Mouse (Mus musculus) ovary, postnatal 36 days (tissue): ENCODE results near the gene Unc45a.

Experiments
- DNase-seq: peaks from one replicate; pipeline ENCODE4 v3.0.0; 2022; ENCODE audit warnings: low spot score, mixed read lengths

The Unc45a gene

DNA sequence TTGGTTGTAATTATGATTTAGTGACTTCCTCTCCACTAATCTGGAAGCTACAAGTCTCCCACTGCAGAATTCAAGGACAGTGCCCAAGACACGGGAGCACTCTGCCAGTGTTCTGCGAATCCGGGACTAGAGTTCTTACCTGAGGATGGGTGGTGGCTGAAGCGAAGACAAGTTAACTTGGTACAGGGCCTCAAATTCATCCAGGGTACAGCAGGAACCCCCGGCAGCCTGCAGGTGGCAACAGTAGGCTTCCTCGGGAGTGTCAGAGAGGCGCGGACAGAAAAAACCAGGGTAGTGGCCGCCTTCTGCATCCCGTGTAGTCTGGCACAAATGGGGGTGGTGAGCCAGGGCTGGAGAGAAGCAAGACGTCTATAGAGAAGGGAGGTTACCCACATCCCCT is at the start of gene Unc45a:
Gene Unc45a (minus strand): TSS at position 213 of the 400 bp plus-strand sequence.
- DNase-seq, result peak; percentile 72

DNA sequence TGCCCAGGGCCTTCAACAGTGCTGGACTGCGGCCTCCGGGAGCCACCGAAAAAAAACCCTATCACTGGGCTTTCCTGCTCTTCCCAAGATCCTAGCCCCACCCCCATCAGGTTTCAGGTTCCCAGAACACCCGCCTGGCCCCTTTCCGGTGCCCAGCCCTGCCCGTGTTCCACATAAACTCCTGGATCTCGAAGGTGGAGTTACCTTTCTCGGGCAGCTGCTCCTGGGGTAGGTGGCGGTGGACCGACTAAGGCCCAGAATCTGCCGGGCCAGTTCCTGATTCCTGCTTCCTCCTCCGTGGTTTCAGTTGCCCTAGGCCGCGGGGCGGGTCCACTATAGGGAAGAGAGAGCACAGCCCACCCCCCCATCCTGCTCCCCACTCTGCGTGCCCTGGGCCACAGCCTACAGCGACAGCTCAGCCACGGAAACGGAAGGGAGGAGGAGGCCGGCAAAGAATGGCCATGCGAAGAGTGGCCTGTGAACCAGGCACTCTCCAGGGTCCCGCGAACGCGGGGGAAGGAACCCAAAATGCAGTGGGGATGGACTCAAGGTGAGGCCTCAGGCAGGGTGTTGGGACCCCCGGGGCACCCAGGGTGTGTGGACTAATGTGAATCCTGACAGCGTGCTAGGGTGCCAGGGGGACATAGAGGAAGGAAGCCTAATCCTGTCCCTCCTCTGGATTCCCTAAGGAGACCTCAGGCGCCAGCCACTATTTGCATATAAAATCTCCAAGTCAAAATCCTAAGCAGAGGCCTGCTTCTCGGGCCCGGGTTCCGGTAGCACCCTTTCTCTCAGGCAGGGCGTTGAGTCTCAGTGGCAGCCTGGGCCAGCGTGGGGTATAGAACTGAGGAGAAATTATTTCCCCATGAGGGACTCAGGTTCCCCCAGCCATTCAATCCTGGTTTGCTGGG is 47.1 kb upstream of the Unc45a start, which contains the start of gene Fes:
Gene Fes (minus strand): TSS at position 314 of the 911 bp plus-strand sequence.
- DNase-seq, result peak; percentile 55

DNA sequence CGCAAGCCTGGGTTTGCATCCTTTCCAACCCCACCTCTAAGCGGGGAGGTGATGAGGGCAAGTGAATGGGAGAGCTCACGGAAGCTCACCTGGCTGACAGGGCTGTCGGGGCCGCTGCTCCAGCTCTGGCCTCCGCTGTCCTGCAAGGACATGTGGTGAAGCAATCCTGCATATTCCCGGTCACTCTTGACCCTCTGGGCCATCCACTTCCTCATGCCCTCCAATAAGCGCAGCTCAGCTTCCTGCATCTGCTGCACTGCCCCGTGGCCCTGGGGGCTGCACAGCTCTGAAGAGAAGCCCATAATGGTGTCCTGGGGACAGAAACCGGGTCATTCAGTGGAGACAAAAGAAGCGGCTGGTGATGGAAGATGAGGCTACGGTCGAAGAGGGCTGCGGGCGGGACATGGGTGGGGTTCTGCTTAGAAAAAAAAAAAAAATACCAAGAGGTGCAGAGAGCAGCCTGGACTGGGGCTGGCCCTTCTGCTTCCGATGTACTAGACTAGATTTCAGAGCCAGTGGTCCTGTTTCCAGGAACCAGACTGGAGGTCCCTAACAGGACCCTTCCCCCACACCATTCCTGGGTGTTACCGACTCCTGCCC is 46.3 kb upstream of the Unc45a start:
- DNase-seq, result no peak

- peak; percentile 86 for DNase-seq
These were observed 45.6 kb upstream of the Unc45a start for GRCm38 (mm10) chr7:80386235-80386930.

- no peak for DNase-seq
These were observed 42.1 kb upstream of the Unc45a start for GRCm38 (mm10) chr7:80382919-80383318.

GRCm38 (mm10) chr7:80379531-80379930 is 38.7 kb upstream of the Unc45a start:
- peak; percentile 43 for DNase-seq

GRCm38 (mm10) chr7:80377471-80377870 is 36.7 kb upstream of the Unc45a start:
- DNase-seq, result peak; percentile 51

- no peak for DNase-seq
These were observed 35.4 kb upstream of the Unc45a start for GRCm38 (mm10) chr7:80376192-80376591.

DNA sequence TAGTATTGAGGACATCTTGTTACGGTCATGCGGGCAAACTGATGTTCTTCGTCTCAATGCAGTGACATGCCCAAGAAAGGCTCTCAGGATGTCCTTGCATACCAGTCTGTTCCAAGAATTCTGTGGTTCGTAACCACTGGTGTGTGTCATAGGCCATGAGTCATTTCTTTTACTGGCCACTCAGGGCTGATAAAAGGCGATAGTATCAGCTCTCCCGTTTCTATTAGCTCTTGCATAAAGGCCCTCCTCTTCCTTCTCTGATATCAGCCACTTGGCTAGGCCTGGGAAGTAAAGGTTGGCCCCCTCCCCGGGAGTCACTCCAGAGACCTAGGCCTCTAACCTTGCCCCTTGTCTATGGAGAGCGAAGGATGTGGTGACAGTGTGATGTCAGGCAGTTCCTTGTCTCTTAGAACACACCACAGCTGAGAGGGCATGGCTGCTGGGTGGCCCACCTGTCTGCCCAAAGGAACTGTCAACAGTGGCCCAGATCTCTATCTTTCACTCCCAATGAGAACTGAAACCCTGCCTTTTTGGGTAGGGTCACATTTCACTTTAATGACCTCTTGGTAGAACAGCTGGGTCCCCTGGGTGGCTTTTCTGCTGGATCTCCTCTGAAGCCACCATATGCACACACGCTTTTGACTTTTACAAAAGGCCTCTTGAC is 34.7 kb upstream of the Unc45a start:
- no peak for DNase-seq

DNA sequence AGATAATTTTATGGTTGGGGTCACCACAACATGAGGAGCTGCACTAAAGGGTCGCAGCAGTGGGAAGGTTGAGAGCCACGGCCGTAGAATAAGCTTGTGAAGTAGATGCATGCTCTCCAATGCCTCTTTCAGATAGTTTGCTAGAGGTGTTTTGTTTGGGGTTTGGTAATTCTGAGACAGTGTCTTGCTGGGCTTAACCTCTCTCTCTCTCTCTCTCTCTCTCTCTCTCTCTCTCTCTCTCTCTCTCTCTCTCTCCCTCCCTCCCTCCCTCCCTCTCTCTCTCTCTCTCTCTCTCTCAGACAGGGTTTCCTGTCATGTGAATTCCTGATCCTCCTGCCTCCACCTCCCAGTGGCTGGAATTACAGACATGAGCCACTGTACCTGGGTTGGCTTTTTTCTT is 33.9 kb upstream of the Unc45a start:
- no peak for DNase-seq

DNA sequence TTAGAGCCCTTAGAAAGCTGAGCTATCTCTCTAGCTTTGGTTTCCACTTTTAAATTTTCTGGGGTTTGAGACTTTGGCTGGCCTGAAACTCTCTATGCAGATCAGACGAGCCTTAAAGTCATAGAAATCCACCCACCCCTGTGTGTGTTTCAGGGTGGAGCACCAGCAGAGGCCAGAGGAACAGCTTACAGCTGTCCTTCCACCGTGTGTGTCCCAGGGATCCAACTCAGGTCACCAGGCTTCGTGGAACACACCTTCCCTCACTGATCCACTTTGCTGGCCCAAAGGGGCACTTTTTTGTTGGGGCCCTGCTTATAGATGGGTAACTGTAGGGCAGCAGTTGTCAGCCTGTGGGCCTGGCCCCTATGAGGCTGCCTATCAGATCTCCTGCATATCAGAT is 33.5 kb upstream of the Unc45a start:
- DNase-seq, result no peak

- DNase-seq, result no peak
These were observed 33.0 kb upstream of the Unc45a start for GRCm38 (mm10) chr7:80373850-80374249.

DNA sequence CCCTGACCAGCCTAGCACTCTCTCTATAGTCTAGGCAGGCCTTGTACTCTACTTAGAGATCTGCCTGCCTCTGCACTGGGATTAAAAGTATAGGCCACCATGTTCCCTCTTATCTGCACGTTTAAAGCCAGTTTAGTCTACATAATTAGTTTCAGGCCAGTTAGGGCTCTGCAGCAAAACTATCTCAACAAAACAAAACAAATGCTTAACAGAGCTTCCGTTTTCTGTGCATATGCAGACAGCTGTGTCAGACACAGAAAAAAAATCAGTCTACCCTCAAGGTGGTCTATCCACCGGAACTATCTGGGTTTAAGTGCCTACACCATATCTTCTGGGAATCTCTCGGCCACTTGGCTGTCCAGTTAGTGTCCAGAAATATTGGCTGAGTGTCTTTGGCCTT is 32.5 kb upstream of the Unc45a start:
- no peak for DNase-seq

GRCm38 (mm10) chr7:80372667-80373066 is 31.9 kb upstream of the Unc45a start:
- no peak for DNase-seq

GRCm38 (mm10) chr7:80372166-80372565 is 31.4 kb upstream of the Unc45a start:
- DNase-seq, result no peak

DNA sequence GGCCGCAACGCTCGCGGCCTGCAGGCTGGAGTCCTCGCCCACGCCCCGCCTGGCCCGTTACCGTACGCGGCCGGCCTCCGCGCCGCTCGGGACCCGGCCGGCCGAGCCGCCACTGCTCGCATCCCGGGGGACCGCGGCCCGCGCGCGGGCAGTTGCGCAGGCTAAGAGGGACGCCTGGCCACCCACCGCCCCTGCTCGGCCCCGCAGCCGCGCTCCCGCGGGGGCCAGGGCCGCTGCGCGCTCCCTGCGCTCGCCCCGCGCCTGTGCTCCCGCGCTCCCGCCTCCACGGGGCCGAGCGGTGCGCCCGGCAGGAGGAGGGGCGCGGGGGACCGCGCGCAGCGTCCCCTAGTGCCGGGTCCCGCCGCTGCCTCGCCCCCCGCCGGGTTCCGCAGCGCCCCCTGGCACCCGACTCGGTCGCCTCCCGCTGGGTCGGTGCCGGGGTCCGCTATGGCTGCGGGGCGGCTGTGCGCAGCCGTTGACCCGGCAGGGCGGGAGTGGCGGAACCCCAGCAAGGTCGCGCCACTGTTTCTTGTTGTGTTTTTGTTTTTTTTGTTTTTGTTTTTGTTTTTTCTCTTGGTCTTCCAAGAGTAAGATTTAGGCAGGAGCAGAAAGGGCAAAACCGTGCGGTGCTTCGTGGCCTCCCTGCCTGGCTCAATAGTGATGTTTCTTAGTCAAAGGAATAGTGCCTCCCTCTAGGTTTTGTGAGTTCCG is 30.4 kb upstream of the Unc45a start, which contains the start of gene Man2a2:
Gene Man2a2 (minus strand): TSS at position 335 of the 711 bp plus-strand sequence.
- DNase-seq, result peak; percentile 89

GRCm38 (mm10) chr7:80370649-80371040 is 29.8 kb upstream of the Unc45a start:
- DNase-seq, result peak; percentile 78

GRCm38 (mm10) chr7:80369967-80370431 is 29.2 kb upstream of the Unc45a start:
- no peak for DNase-seq

DNA sequence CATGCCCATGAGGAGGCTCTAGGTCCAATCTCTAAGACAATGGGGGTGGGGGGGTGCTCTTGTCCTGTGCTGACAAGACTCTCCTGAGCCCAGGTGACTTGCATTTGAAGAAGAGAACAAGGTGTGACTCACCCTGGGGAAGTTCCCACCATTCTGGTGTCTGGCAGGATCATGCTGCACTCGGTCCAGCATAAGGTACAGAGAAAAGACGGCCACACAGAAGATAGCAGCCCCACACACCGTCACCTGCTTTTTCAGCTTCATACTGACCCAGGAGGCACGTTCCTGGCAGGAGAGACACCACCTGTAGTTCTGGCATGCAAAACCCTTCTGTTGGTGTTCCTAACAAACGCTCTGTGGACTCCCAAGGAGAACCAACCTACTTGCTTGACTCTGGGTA is 28.7 kb upstream of the Unc45a start:
- DNase-seq, result no peak

DNA sequence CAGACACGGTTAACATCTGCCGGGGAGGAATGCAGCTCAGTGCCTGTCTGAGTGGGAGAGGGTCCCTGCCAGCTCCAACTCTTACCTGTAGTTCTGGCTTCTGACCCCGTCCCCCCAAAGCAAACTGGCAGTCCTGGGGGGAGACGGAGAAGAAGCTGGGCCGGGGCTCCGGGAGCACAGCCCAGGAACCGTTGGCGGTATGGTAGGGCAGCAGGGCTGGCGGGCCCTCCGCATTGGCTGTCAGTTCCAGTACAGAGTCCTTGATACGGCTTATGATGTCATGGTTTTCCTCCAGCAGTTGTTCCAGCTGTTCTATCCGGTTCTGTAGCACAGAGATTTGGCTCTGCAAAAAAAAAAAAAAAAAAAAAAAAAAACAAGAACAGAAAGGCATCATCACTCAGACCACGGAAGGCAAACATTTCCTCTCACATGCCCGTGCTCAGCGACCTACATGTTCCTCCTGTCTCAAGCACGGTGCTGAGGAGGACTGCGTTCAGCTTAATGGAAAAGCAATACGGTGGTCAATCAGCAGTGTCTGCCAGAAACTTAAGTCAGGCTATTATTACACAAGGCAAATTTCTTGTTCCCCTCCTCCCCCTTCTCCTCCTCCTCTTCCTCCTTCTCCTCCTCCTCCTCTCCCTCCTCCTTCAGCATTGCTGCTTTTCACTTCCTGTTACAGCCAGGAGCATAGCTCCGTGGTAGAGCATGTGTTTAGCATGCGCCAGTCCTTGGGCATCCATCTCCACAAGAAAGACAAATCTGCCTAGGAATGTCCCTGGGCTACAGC is 28.0 kb upstream of the Unc45a start:
- DNase-seq, result no peak
